Comparison of ENCODE assay signal across 13 mouse cellular contexts in the genomic region with DNA sequence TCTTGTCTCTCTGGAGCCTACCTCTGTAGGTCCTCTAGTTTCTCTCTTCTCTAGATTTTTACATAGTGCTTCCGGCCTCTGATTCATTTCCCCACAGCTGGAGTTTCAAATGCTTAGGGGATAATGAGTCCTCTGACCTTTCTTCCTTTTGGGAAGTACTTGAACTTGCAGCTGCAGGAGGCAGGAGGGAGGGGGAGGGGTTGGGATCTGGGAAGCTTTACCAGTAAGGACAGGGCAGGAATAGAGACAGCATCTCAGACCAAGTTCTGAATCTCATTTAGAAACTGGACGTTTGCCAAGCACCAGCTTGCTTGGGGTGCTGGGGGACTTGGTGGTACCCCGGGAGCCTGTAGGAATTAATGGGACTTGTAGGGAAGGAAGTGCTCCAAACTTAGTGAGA. TPM values are rescaled to one million over a fixed set of nuclear protein-coding genes. Genes with fewer than 3 reads are reported as not detected.
DNase-seq lines count a peak whose midpoint lies in the region; ATAC-seq and TF ChIP-seq lines count a peak whose summit lies in the region.
"Had no signal": no experiment of that assay in that cellular context is flagged by ENCODE, and none has a peak within 500 bp of the region (broad histone marks: within the 10 kb centered on the region; RNA-seq: fewer than 3 reads in every experiment).

No protein-coding gene starts in this region.

- no peak overlapping the region for H3K4me3 ChIP-seq in kidney, embryonic 14.5 days (ENCODE audit: low read length)
- H3K4me3 ChIP-seq in stomach, embryonic 15.5 days (replicated peaks): no peak overlapping the region
- H3K4me3 ChIP-seq in stomach, postnatal 0 days (ENCODE audit: low read depth, low read length): no peak overlapping the region
- no peak overlapping the region for H3K4me3 ChIP-seq in embryonic facial prominence, embryonic 11.5 days (ENCODE audit: low read depth, low read length)
- H3K4me3 ChIP-seq: heart, embryonic 10.5 days had no signal

- H3K9me3 ChIP-seq in kidney, embryonic 14.5 days (ENCODE audit: control insufficient read depth, low read length): no peaks in the 10 kb centered on the region
- no peaks in the 10 kb centered on the region for H3K9me3 ChIP-seq in stomach, embryonic 15.5 days
- no peaks in the 10 kb centered on the region for H3K9me3 ChIP-seq in stomach, postnatal 0 days (ENCODE audit: control insufficient read depth, low read length)
- no peaks in the 10 kb centered on the region for H3K9me3 ChIP-seq in embryonic facial prominence, embryonic 11.5 days (replicated peaks; ENCODE audit: control insufficient read depth, low read length)
- H3K9me3 ChIP-seq: heart, embryonic 10.5 days had no signal

- 57% methylated on average over 3 of the region's 3 CpGs for WGBS in kidney, embryonic 14.5 days
- WGBS in stomach, embryonic 15.5 days: 66% methylated on average over 3 of the region's 3 CpGs
- WGBS in stomach, postnatal 0 days: 66% methylated on average over 3 of the region's 3 CpGs
- WGBS in embryonic facial prominence, embryonic 11.5 days: 48% methylated on average over 3 of the region's 3 CpGs

- no peaks in the 10 kb centered on the region for H3K27me3 ChIP-seq in kidney, embryonic 14.5 days (ENCODE audit: control insufficient read depth, insufficient read depth, low read length)
- H3K27me3 ChIP-seq in stomach, embryonic 15.5 days (replicated peaks): no peaks in the 10 kb centered on the region
- H3K27me3 ChIP-seq in stomach, postnatal 0 days (ENCODE audit: control insufficient read depth, insufficient read depth, low read length): no peaks in the 10 kb centered on the region
- H3K27me3 ChIP-seq in embryonic facial prominence, embryonic 11.5 days (ENCODE audit: control insufficient read depth, insufficient read depth, low read length): no peaks in the 10 kb centered on the region

- ATAC-seq in kidney, embryonic 14.5 days (ENCODE audit: low FRiP score, low TSS enrichment): no peak
- no peak for ATAC-seq in stomach, embryonic 15.5 days (ENCODE audit: insufficient read depth, low FRiP score, low read depth)
- ATAC-seq in stomach, postnatal 0 days (ENCODE audit: low FRiP score, low TSS enrichment): no peak
- no peak for ATAC-seq in embryonic facial prominence, embryonic 11.5 days (replicated peaks; ENCODE audit: insufficient number of reproducible peaks, low FRiP score, low TSS enrichment, low read depth)
- ATAC-seq in megakaryocyte-erythroid progenitor cell, adult 5-6 weeks (replicated peaks; ENCODE audit: low FRiP score, low TSS enrichment, poor library complexity, severe bottlenecking): no peak

- no peak for TF ChIP-seq CTCF in stomach, postnatal 0 days (IDR thresholded peaks at IDR 0.05; ENCODE audit: low read depth)

- no peak for DNase-seq in kidney, adult 11 months
- DNase-seq in stomach, postnatal 0 days (ENCODE audit: low spot score): no peak
- peak; percentile 47 for DNase-seq in embryonic facial prominence, embryonic 11.5 days (ENCODE audit: low spot score)
- DNase-seq in layer of hippocampus, postnatal 36 days: no peak
- DNase-seq in thymus, adult 18-20 months: no peak
- DNase-seq: adrenal gland, adult 8-10 months; cerebellum, adult 8-10 months; liver; right cerebral cortex, adult 18-20 months had no signal

- H3K9ac ChIP-seq in kidney, embryonic 14.5 days (ENCODE audit: low read depth, low read length): no peak overlapping the region
- no peak overlapping the region for H3K9ac ChIP-seq in stomach, embryonic 15.5 days
- H3K9ac ChIP-seq in stomach, postnatal 0 days (ENCODE audit: low read length): no peak overlapping the region
- no peak overlapping the region for H3K9ac ChIP-seq in embryonic facial prominence, embryonic 11.5 days (replicated peaks; ENCODE audit: low read length)

- TF ChIP-seq EP300 in stomach, postnatal 0 days (optimal IDR thresholded peaks at IDR 0.05): no peak

- 0 out of 2 replicates have a peak overlapping the region, but pooled peaks have one; percentile 9 for H3K27ac ChIP-seq in kidney, embryonic 14.5 days (ENCODE audit: low read depth, low read length)
- no peak overlapping the region for H3K27ac ChIP-seq in stomach, embryonic 15.5 days
- H3K27ac ChIP-seq in stomach, postnatal 0 days (replicated peaks): no peak overlapping the region
- H3K27ac ChIP-seq in embryonic facial prominence, embryonic 11.5 days (replicated peaks; ENCODE audit: low read depth, low read length): no peak overlapping the region
- H3K27ac ChIP-seq: heart, embryonic 10.5 days had no signal

- peaks cover 7% of the 10 kb centered on the region; the same call in 1 of the 2 replicates for H3K36me3 ChIP-seq in kidney, embryonic 14.5 days (ENCODE audit: control insufficient read depth, insufficient read depth, low read length)
- H3K36me3 ChIP-seq in stomach, embryonic 15.5 days: no peaks in the 10 kb centered on the region
- peaks cover 3% of the 10 kb centered on the region; the same call in 1 of the 2 replicates for H3K36me3 ChIP-seq in stomach, postnatal 0 days (ENCODE audit: control insufficient read depth, insufficient read depth, low read length)
- no peaks in the 10 kb centered on the region; the same call in 1 of the 2 replicates for H3K36me3 ChIP-seq in embryonic facial prominence, embryonic 11.5 days (replicated peaks; ENCODE audit: control insufficient read depth, insufficient read depth, low read depth, low read length)

- no peak overlapping the region; the same call in 1 of the 2 replicates for H3K4me2 ChIP-seq in kidney, embryonic 14.5 days (replicated peaks; ENCODE audit: low read depth, low read length)
- 0 out of 2 replicates have a peak overlapping the region, but pooled peaks have one; percentile 10 for H3K4me2 ChIP-seq in stomach, embryonic 15.5 days
- H3K4me2 ChIP-seq in stomach, postnatal 0 days (replicated peaks; ENCODE audit: low read depth): no peak overlapping the region
- no peak overlapping the region for H3K4me2 ChIP-seq in embryonic facial prominence, embryonic 11.5 days (ENCODE audit: low read depth, low read length)

- peaks cover 28% of the 10 kb centered on the region for H3K4me1 ChIP-seq in kidney, embryonic 14.5 days (ENCODE audit: control insufficient read depth, insufficient read depth, low read length)
- H3K4me1 ChIP-seq in stomach, embryonic 15.5 days: peaks cover 25% of the 10 kb centered on the region
- 0 out of 2 replicates have a peak, but pooled peaks cover 4% of the 10 kb centered on the region for H3K4me1 ChIP-seq in stomach, postnatal 0 days (replicated peaks; ENCODE audit: control insufficient read depth, insufficient read depth)
- no peaks in the 10 kb centered on the region for H3K4me1 ChIP-seq in embryonic facial prominence, embryonic 11.5 days (ENCODE audit: control insufficient read depth, insufficient read depth, low read length)

RNA-seq across cellular contexts. Expression of gene Phf20, which starts 3.7 kb away (rescaled TPM):
- polyA plus RNA-seq in kidney, embryonic 14.5 days (2014; fragmentation: Nextera tagmentation; extraction: Ambion mirVana): 68.8 and 71.7 TPM in 2 replicates
- 55.5 and 69.4 TPM in 2 replicates for polyA plus RNA-seq in stomach, embryonic 15.5 days (2015; fragmentation: Nextera tagmentation; extraction: Ambion mirVana)
- 28.4 and 29.3 TPM in 2 replicates for polyA plus RNA-seq in stomach, postnatal 0 days (2015; fragmentation: Nextera tagmentation; extraction: Ambion mirVana)
- polyA plus RNA-seq in embryonic facial prominence, embryonic 11.5 days (2014; fragmentation: Nextera tagmentation; extraction: Ambion mirVana): 88.3 and 89.2 TPM in 2 replicates
- 29.2 and 31.5 TPM in 2 replicates for total RNA-seq in megakaryocyte-erythroid progenitor cell, adult 5-6 weeks (2014; fragmentation: Nextera tagmentation)
- total RNA-seq in megakaryocyte-erythroid progenitor cell, adult 5-6 weeks (2017): 56.1 and 84.1 TPM in 2 replicates
- total RNA-seq in layer of hippocampus, postnatal 36 days (2021): 100 to 1,000 TPM in 1 of 2 experiments, 10 to 100 TPM in 1; 94.5 to 101 TPM

RNA-seq across cellular contexts. Expression of gene Rbm39, which starts 19.9 kb away (rescaled TPM):
- 683 and 751 TPM in 2 replicates for polyA plus RNA-seq in kidney, embryonic 14.5 days (2014; fragmentation: Nextera tagmentation; extraction: Ambion mirVana)
- 585 and 589 TPM in 2 replicates for polyA plus RNA-seq in stomach, embryonic 15.5 days (2015; fragmentation: Nextera tagmentation; extraction: Ambion mirVana)
- 335 and 349 TPM in 2 replicates for polyA plus RNA-seq in stomach, postnatal 0 days (2015; fragmentation: Nextera tagmentation; extraction: Ambion mirVana)
- 678 and 756 TPM in 2 replicates for polyA plus RNA-seq in embryonic facial prominence, embryonic 11.5 days (2014; fragmentation: Nextera tagmentation; extraction: Ambion mirVana)
- 370 and 390 TPM in 2 replicates for total RNA-seq in megakaryocyte-erythroid progenitor cell, adult 5-6 weeks (2014; fragmentation: Nextera tagmentation)
- 690 and 765 TPM in 2 replicates for total RNA-seq in megakaryocyte-erythroid progenitor cell, adult 5-6 weeks (2017)
- total RNA-seq in layer of hippocampus, postnatal 36 days (2021): 100 to 1,000 TPM; 318 to 371 TPM

RNA-seq across cellular contexts. Expression of gene Nfs1, which starts 56.0 kb away (rescaled TPM):
- polyA plus RNA-seq in kidney, embryonic 14.5 days (2014; fragmentation: Nextera tagmentation; extraction: Ambion mirVana): 40.8 and 44.6 TPM in 2 replicates
- polyA plus RNA-seq in stomach, embryonic 15.5 days (2015; fragmentation: Nextera tagmentation; extraction: Ambion mirVana): 50.0 and 54.2 TPM in 2 replicates
- 40.3 and 43.5 TPM in 2 replicates for polyA plus RNA-seq in stomach, postnatal 0 days (2015; fragmentation: Nextera tagmentation; extraction: Ambion mirVana)
- 33.5 and 34.0 TPM in 2 replicates for polyA plus RNA-seq in embryonic facial prominence, embryonic 11.5 days (2014; fragmentation: Nextera tagmentation; extraction: Ambion mirVana)
- 82.6 and 85.5 TPM in 2 replicates for total RNA-seq in megakaryocyte-erythroid progenitor cell, adult 5-6 weeks (2014; fragmentation: Nextera tagmentation)
- 58.6 and 61.5 TPM in 2 replicates for total RNA-seq in megakaryocyte-erythroid progenitor cell, adult 5-6 weeks (2017)
- 10 to 100 TPM; 41.5 to 45.7 TPM for total RNA-seq in layer of hippocampus, postnatal 36 days (2021)

RNA-seq across cellular contexts. Expression of gene Romo1, which starts 56.1 kb away (rescaled TPM):
- polyA plus RNA-seq in kidney, embryonic 14.5 days (2014; fragmentation: Nextera tagmentation; extraction: Ambion mirVana): 417 and 550 TPM in 2 replicates
- 350 and 376 TPM in 2 replicates for polyA plus RNA-seq in stomach, embryonic 15.5 days (2015; fragmentation: Nextera tagmentation; extraction: Ambion mirVana)
- polyA plus RNA-seq in stomach, postnatal 0 days (2015; fragmentation: Nextera tagmentation; extraction: Ambion mirVana): 378 and 415 TPM in 2 replicates
- 356 and 375 TPM in 2 replicates for polyA plus RNA-seq in embryonic facial prominence, embryonic 11.5 days (2014; fragmentation: Nextera tagmentation; extraction: Ambion mirVana)
- total RNA-seq in megakaryocyte-erythroid progenitor cell, adult 5-6 weeks (2014; fragmentation: Nextera tagmentation): 197 and 326 TPM in 2 replicates
- total RNA-seq in megakaryocyte-erythroid progenitor cell, adult 5-6 weeks (2017): 12.3 and 18.2 TPM in 2 replicates
- 100 to 1,000 TPM; 159 to 179 TPM for total RNA-seq in layer of hippocampus, postnatal 36 days (2021)
